Mouse (Mus musculus): ENCODE measurements at regions not wholly inside any gene's neighbourhood (a gene's known extent, or its start where the extent isn't known, plus 50 kb on each side); places are given as distances from the start of the nearest gene placed in this dataset.
"Not testable (repeated sequence)": the region's sequence is repeated elsewhere in the genome, so short reads cannot be mapped to it uniquely, and the experiment has no call there.

- not testable (repeated sequence) for DNase-seq (ENCODE audit: low spot score)
These were observed 115.6 kb downstream of the Sec16b start for GRCm38 (mm10) chr1:157622156-157622555.

- DNase-seq (ENCODE audit: low spot score), result no peak
These were observed 126.1 kb downstream of the Sec16b start for GRCm38 (mm10) chr1:157632586-157632985.

- DNase-seq (ENCODE audit: low spot score), result no peak
These were observed 126.9 kb downstream of the Sec16b start for GRCm38 (mm10) chr1:157633470-157633869.

- no peak for DNase-seq (ENCODE audit: low spot score)
These were observed 129.2 kb downstream of the Sec16b start for GRCm38 (mm10) chr1:157635776-157636175.

- no peak for DNase-seq (ENCODE audit: low spot score)
These were observed 137.0 kb downstream of the Sec16b start for GRCm38 (mm10) chr1:157643524-157643923.

GRCm38 (mm10) chr1:157645682-157646421 is 139.3 kb downstream of the Sec16b start:
- no peak for DNase-seq (ENCODE audit: low spot score)

- DNase-seq (ENCODE audit: low spot score), result no peak
These were observed 148.9 kb downstream of the Sec16b start for GRCm38 (mm10) chr1:157655446-157655845.

GRCm38 (mm10) chr1:157669626-157670025 is 163.1 kb downstream of the Sec16b start:
- no peak for DNase-seq (ENCODE audit: low spot score)

- DNase-seq (ENCODE audit: low spot score), result peak; percentile 65
These were observed 177.8 kb downstream of the Sec16b start for GRCm38 (mm10) chr1:157684356-157684755.

GRCm38 (mm10) chr1:157695198-157695597 is 188.7 kb downstream of the Sec16b start:
- DNase-seq (ENCODE audit: low spot score), result no peak

GRCm38 (mm10) chr1:157703639-157704038 is 197.1 kb downstream of the Sec16b start:
- no peak for DNase-seq (ENCODE audit: low spot score)

GRCm38 (mm10) chr1:157705364-157705763 is 198.8 kb downstream of the Sec16b start:
- no peak for DNase-seq (ENCODE audit: low spot score)

- DNase-seq (ENCODE audit: low spot score), result no peak
These were observed 200.7 kb downstream of the Sec16b start for GRCm38 (mm10) chr1:157707256-157707655.

- no peak for DNase-seq (ENCODE audit: low spot score)
These were observed 202.6 kb downstream of the Sec16b start for GRCm38 (mm10) chr1:157709117-157709516.

- no peak for DNase-seq (ENCODE audit: low spot score)
These were observed 204.3 kb downstream of the Sec16b start for GRCm38 (mm10) chr1:157710870-157711269.

- DNase-seq (ENCODE audit: low spot score), result no peak
These were observed 206.0 kb downstream of the Sec16b start for GRCm38 (mm10) chr1:157712519-157712918.

- no peak for DNase-seq (ENCODE audit: low spot score)
These were observed 207.3 kb downstream of the Sec16b start for GRCm38 (mm10) chr1:157713851-157714250.

GRCm38 (mm10) chr1:157715632-157716031 is 209.1 kb downstream of the Sec16b start:
- no peak for DNase-seq (ENCODE audit: low spot score)

GRCm38 (mm10) chr1:157717131-157717530 is 210.6 kb downstream of the Sec16b start:
- no peak for DNase-seq (ENCODE audit: low spot score)

GRCm38 (mm10) chr1:157721946-157722345 is 215.4 kb downstream of the Sec16b start:
- no peak for DNase-seq (ENCODE audit: low spot score)

- no peak for DNase-seq (ENCODE audit: low spot score)
These were observed 224.6 kb downstream of the Sec16b start for GRCm38 (mm10) chr1:157731124-157731523.

- DNase-seq (ENCODE audit: low spot score), result peak; percentile 40
These were observed 234.5 kb downstream of the Sec16b start for GRCm38 (mm10) chr1:157740725-157741665.

- peak; percentile 89 for DNase-seq (ENCODE audit: low spot score)
These were observed 239.1 kb downstream of the Sec16b start for GRCm38 (mm10) chr1:157745611-157746010.
